Mouse (Mus musculus) ES-E14 (cell line): ENCODE data around the gene Med27. TPM values are rescaled to one million over a fixed set of nuclear protein-coding genes. Genes with fewer than 3 reads are reported as not detected.

Experiments
- DNase-seq: peaks from one replicate; pipeline ENCODE4 v3.0.0-alpha.2; 2013; ENCODE audit warnings: low read depth, low spot score
- H3K27ac ChIP-seq: 2 replicates; pipeline ENCODE4 v1.5.1; 2012; ENCODE audit warnings: low read depth, mild to moderate bottlenecking, low read length, moderate library complexity, mixed read lengths; ENCODE audit not compliant: poor library complexity, insufficient read depth, severe bottlenecking
- H3K36me3 ChIP-seq: 2 replicates; pipeline ENCODE4 v1.6.1; 2012; ENCODE audit warnings: mild to moderate bottlenecking, low read length, moderate library complexity, mixed read lengths; ENCODE audit not compliant: control insufficient read depth, poor library complexity, insufficient read depth, severe bottlenecking
- H3K4me1 ChIP-seq, 2 experiments: fragments of 150-350 bp in 1 of 2; sonication (generic) in 1 of 2; 2 replicates each; pipeline ENCODE4 v1.6.1; 2012; ENCODE audit warnings: low read length in 2 of 2, mild to moderate bottlenecking in 1 of 2, mixed read lengths in 1 of 2; ENCODE audit not compliant: control insufficient read depth in 2 of 2, insufficient read depth in 2 of 2, poor library complexity in 1 of 2
- H3K4me3 ChIP-seq, 2 experiments: fragments of 150-350 bp in 1 of 2; sonication (generic) in 1 of 2; 2 replicates each; pipeline ENCODE4 v1.5.1; 2012; ENCODE audit warnings: low read length in 2 of 2, low read depth in 1 of 2, mild to moderate bottlenecking in 1 of 2, mixed read lengths in 1 of 2; ENCODE audit not compliant: insufficient read depth in 1 of 2, poor library complexity in 1 of 2, severe bottlenecking in 1 of 2
- H3K9ac ChIP-seq: 2 replicates; pipeline ENCODE4 v1.6.1; 2012; ENCODE audit warnings: low read depth, mild to moderate bottlenecking, low read length, mixed read lengths; ENCODE audit not compliant: poor library complexity, insufficient read depth, severe bottlenecking
- H3K9me3 ChIP-seq: fragments of 150-350 bp; sonication (generic); 2 replicates; pipeline ENCODE4 v1.6.1; 2012; ENCODE audit warnings: low read depth, mild to moderate bottlenecking, low read length; ENCODE audit not compliant: control insufficient read depth, insufficient read depth
- CHD2 ChIP-seq: IDR thresholded peaks from 2 replicates; pipeline ENCODE4 v1.6.1; 2014; ENCODE audit warnings: mild to moderate bottlenecking, low read depth, low read length, inconsistent platforms
- HCFC1 ChIP-seq: IDR thresholded peaks from 2 replicates; pipeline ENCODE4 v1.6.1; 2012; ENCODE audit warnings: low read length, inconsistent platforms, borderline replicate concordance; ENCODE audit not compliant: insufficient read depth
- MAFK ChIP-seq: IDR thresholded peaks from 2 replicates; pipeline ENCODE4 v1.6.1; 2014; ENCODE audit warnings: mild to moderate bottlenecking, low read depth, low read length, inconsistent platforms; ENCODE audit not compliant: insufficient read depth
- ZC3H11A ChIP-seq: IDR thresholded peaks from 2 replicates; pipeline ENCODE4 v1.6.1; 2012; ENCODE audit warnings: low read depth, mild to moderate bottlenecking, inconsistent platforms, low read length, borderline replicate concordance
- ZNF384 ChIP-seq: IDR thresholded peaks from 2 replicates; pipeline ENCODE4 v1.6.1; 2012; ENCODE audit warnings: low read depth, low read length, inconsistent platforms
- in situ Hi-C, 2 experiments: fragments of 600-800 bp; cut with MboI; formaldehyde crosslinking; loops; one replicate each; pipeline ENCODE4 v1.15.1; 2025; ENCODE audit warnings: low sequenced_read_pairs in 2 of 2, inconsistent platforms in 1 of 2; ENCODE audit not compliant: unreplicated experiment in 2 of 2
- total RNA-seq: library from RNA; depleted of rRNA; stranded (reverse); fragments of 300-350 nt; gene quantifications from 2 replicates; pipeline ENCODE4 v1.2.3, GENCODE M21; 2012

The Med27 gene
- total RNA-seq, 1 experiment, result 25.6 TPM

- no peak overlapping the region for H3K27ac ChIP-seq
- peaks cover 0 to 18% of the 10 kb centered on the region in 2 experiments; a peak in 3 of 4 replicates for H3K4me1 ChIP-seq
- TF ChIP-seq CHD2, result no peak
- TF ChIP-seq ZNF384, result no peak
- TF ChIP-seq MAFK, result no peak
- TF ChIP-seq HCFC1, result no peak
- TF ChIP-seq ZC3H11A, result no peak
- H3K4me3 ChIP-seq, result no peak overlapping the region
- H3K9me3 ChIP-seq, result no peaks in the 10 kb centered on the region
- no peak for DNase-seq
- no peak overlapping the region for H3K9ac ChIP-seq
- no peaks in the 10 kb centered on the region for H3K36me3 ChIP-seq
- in situ Hi-C loops, result no loop called here
Observed at GRCm38 (mm10) chr2:29488379-29489236, 142.0 kb downstream of the Med27 start.

GRCm38 (mm10) chr2:29491656-29492055 is 145.0 kb downstream of the Med27 start:
- peaks cover 0 to 7% of the 10 kb centered on the region in 2 experiments; a peak in 3 of 4 replicates for H3K4me1 ChIP-seq
- DNase-seq, result no peak
- in situ Hi-C loops, result no loop called here
- H3K9ac ChIP-seq, result no peak overlapping the region
- no peak overlapping the region for H3K4me3 ChIP-seq
- TF ChIP-seq ZC3H11A (no peak), HCFC1 (no peak)
- no peak overlapping the region for H3K27ac ChIP-seq
- H3K9me3 ChIP-seq, result no peaks in the 10 kb centered on the region
- H3K36me3 ChIP-seq, result no peaks in the 10 kb centered on the region

- no peak for DNase-seq
- in situ Hi-C loops, result no loop called here
- H3K4me3 ChIP-seq, result no peak overlapping the region
Observed at GRCm38 (mm10) chr2:29493396-29494031, 146.9 kb downstream of the Med27 start.

DNA sequence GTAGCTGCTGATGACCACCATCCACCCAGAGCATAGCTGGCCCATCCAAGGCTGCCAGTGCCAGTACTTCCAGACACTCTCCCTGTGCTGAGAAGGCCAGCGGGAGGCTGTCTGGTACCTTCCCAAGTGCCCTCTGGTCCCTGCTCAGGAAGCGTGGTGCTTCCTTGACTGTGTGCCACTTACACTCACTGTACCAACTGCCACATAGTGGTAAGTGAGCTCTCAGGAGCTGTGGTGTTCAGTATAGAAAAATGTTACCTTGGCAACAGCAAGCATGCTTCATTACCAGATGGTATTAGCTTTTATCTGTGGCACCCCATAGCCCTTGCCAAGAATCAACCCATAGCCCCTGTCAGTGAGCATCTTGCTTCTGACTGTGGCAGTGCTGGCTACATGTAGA is 148.7 kb downstream of the Med27 start:
- H3K4me3 ChIP-seq, result no peak overlapping the region
- DNase-seq, result no peak
- no peak overlapping the region for H3K9ac ChIP-seq
- no peak overlapping the region for H3K27ac ChIP-seq
- in situ Hi-C loops, result no loop called here
- peaks cover 4 to 12% of the 10 kb centered on the region in 2 experiments; a peak in 3 of 4 replicates for H3K4me1 ChIP-seq
- TF ChIP-seq CHD2 (no peak), MAFK (no peak), HCFC1 (no peak), ZNF384 (no peak), ZC3H11A (no peak)
- H3K36me3 ChIP-seq, result no peaks in the 10 kb centered on the region
- no peaks in the 10 kb centered on the region for H3K9me3 ChIP-seq

More at GRCm38 (mm10) chr2:29493396-29494031, 146.9 kb downstream of the Med27 start:
- TF ChIP-seq ZC3H11A (no peak), HCFC1 (no peak), CHD2 (no peak), MAFK (no peak), ZNF384 (no peak)
- Histone ChIP-seq H3K27ac (no peak overlapping the region), H3K9me3 (no peaks in the 10 kb centered on the region), H3K36me3 (no peaks in the 10 kb centered on the region), H3K4me1 (peaks cover 0 to 7% of the 10 kb centered on the region in 2 experiments; a peak in 3 of 4 replicates), H3K9ac (no peak overlapping the region)
